Mouse (Mus musculus) liver, embryonic 14 days (tissue): ENCODE measurements around the gene Zfp937. TPM values are rescaled to one million over a fixed set of nuclear protein-coding genes. Genes with fewer than 3 reads are reported as not detected.

Experiments used
- polyA plus RNA-seq: library from polyadenylated mRNA; depleted of rRNA; stranded (reverse); fragments of >200 nt; gene quantifications from 2 replicates; pipeline ENCODE4 v1.2.3, GENCODE M21; 2012; rRNA removed

Zfp937 gene
- 0.24 TPM in 2 replicates for polyA plus RNA-seq

DNA sequence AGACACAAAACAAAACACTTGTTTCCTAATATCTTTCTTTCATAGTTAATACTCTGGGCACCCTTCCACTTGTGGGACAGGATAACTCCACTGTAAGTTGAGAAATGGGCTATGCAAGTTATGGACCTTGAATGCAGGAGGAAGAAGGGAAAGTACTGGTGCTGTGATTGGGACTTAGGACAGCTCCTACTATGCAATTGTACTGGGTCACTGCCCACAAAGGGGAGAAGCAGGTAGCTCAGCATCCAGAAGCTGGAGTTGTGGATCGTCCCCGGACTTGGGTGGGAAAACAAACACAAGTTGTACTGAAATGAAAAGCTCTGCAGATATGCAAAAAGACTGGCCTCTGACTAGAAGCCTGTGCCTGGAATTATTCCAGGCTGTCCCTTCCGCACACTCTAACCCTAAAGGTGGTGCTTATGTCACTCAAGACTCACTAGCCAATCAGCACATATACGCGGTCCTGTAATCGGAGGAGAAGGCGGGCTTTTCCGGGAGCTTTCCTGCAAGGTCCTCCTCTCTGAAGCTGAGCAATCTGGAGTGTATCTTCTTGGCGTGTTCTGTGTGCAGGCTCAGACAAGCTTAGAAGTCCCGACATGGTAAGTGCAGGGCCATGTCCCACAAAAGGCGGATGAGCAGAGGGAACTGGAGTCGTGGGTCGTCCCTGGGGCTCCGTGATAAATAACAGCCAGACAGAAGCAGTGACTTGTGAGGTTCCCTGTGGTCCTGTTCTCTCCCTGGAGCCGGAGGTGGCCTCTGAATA lies at the start of gene Zfp937:
Gene Zfp937 (plus strand): TSS at position 474 of the 763 bp plus-strand sequence.

GRCm38 (mm10) chr2:150179579-150179978 lies 38.3 kb upstream of the Zfp937 start, which contains the start of gene Gm10770:
Gene Gm10770, minus strand, starts transcription at chr2:150179679.

DNA sequence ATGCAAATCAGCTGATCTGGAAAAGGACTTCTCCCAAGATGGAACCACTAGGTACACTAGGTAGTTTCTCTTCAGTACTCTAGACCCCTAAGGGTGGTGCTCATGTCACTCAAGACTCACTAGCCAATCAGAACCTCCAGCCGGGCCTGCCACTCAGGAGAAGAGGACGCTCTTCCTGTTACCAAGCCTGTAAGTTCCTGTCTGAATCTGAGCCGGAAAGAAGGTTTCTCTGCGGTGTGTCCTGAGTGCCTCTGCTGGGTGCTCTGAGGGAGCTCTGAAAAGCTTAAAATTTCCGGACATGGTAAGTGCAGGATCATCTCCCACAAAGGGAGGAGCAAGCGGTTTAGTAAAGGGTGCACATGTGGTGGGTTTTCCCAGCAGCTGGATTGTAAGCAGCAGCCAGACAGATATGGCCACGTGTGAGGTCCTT lies 36.3 kb upstream of the Zfp937 start, which contains the start of gene Gm14139:
Gene Gm14139 (plus strand): TSS at position 186 of the 430 bp plus-strand sequence.

DNA sequence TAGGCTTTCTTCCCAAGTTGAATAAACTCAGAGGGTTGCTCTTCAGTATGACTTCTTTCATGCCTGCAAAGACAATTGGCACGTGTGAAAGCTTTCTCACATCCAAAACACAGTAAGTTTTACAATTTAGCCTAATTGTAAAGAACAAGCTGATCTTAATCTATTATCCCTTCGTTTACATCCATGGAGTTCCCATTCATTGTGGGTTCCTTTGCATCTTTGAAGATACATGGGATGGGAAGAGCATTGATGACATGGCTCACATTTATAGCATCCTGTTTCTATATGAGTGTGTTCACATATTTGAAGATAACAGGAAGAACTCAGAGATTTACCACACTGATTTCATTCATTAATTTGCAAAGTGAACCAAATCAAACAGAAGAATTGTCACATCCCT lies 37.6 kb downstream of the Zfp937 start, which contains the start of gene Gm21994:
Gene Gm21994 (minus strand): TSS at position 101 of the 400 bp plus-strand sequence.

DNA sequence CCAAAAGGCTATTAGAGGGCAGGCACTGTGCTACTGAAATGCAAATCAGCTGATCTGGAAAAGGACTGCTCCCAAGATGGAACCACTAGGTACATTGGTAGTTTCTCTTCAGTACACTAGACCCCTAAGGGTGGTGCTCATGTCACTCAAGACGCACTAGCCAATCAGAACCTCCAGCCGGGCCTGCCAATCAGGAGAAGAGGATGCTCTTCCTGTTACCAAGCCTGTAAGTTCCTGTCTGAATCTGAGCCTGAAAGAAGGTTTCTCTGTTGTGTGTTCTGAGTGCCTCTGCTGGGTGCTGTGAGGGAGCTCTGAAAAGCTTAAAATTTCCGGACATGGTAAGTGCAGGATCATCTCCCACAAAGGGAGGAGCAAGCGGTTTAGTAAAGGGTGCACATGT lies 39.4 kb downstream of the Zfp937 start, which contains the start of gene Gm14124:
Gene Gm14124 (plus strand): TSS at position 227 of the 400 bp plus-strand sequence.

Other genes starting within 250 kb of the Zfp937 start
- gene Zfp120, start 81.4 kb upstream of the Zfp937 start, polyA plus RNA-seq, result 1.1 TPM in 2 replicates
- gene Gm10770, start 38.4 kb upstream of the Zfp937 start, polyA plus RNA-seq, result not detected in 2 replicates
- gene Gm14139, start 36.3 kb upstream of the Zfp937 start, polyA plus RNA-seq, result 0.02 and 0.03 TPM in 2 replicates
- gene Gm21994, start 37.5 kb downstream of the Zfp937 start, polyA plus RNA-seq, result 0.70 and 0.81 TPM in 2 replicates
- gene Gm14124, start 39.4 kb downstream of the Zfp937 start, polyA plus RNA-seq, result not detected in 2 replicates
- not detected in 2 replicates for gene Gm10130, start 105.6 kb downstream of the Zfp937 start, polyA plus RNA-seq
- 0.38 and 0.47 TPM in 2 replicates for gene 3300002I08Rik, start 144.7 kb downstream of the Zfp937 start, polyA plus RNA-seq
- gene Zfp442, start 233.4 kb downstream of the Zfp937 start, polyA plus RNA-seq, result 0.14 and 0.19 TPM in 2 replicates